Mouse (Mus musculus): ENCODE results near the gene Ptpn14. TPM values are rescaled to one million over a fixed set of nuclear protein-coding genes. Genes with fewer than 3 reads are reported as not detected.

Ptpn14 gene
- total and polyA plus RNA-seq, 2 experiments from 2014 or later: 4.2 to 23.5 TPM

DNA sequence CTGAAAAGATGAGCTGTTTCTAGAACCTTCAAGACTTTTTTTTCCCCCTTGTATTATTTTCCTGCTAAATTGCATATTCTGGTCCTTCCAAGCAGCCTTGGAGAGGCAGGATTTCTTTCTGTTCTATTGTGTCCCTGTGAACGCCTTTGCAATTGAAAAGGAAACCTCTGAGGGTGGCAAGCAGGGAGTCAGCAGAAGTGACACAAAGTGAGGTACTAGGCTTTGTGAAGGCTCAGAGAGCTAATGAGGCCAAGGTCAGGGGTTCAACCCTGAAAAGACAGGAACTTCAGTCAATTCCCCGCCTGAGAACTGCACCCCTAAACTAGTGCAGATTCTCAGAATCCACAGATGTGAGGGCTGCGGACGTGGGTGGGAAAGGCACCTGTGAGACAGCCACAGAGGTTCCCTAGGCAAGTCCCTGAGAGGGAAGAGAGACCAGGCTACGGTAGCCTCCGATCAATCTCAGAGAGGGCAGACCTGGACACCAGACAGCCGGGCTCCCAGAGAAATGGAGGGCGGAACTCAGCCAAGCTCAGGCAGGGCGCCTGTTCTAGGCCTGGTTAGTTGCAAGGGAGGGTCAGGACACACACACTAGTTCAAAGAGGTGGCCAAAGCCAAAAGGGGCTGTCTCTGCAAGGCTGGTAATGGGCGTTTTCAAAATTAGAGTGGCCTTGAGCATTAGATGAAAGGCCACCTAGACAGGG is 188.5 kb downstream of the Ptpn14 start:
- Histone ChIP-seq H3K27me3 (ENCODE audit: control insufficient read depth, insufficient read depth, low read length) (no peaks in the 10 kb centered on the region), H3K27ac (ENCODE audit: low read depth) (peak overlapping the region; percentile 78), H3K9ac (replicated peaks; ENCODE audit: low read depth, low read length) (peak overlapping the region; percentile 40; the same call in 1 of the 2 replicates), H3K4me2 (ENCODE audit: low read depth, low read length) (no peak overlapping the region), H3K4me3 (ENCODE audit: low read depth, low read length) (no peak overlapping the region), H3K9me3 (replicated peaks; ENCODE audit: control insufficient read depth, low read length) (no peaks in the 10 kb centered on the region), H3K4me1 (ENCODE audit: control insufficient read depth, insufficient read depth) (peaks cover 47% of the 10 kb centered on the region), H3K36me3 (replicated peaks; ENCODE audit: control insufficient read depth, insufficient read depth, low read length) (no peaks in the 10 kb centered on the region)
- ATAC-seq (ENCODE audit: insufficient read depth, low read depth) (no peak), DNase-seq (ENCODE audit: low spot score) (no peak)
- TF ChIP-seq EP300 (IDR thresholded peaks at IDR 0.05; ENCODE audit: low read depth) (no peak), CTCF (IDR thresholded peaks at IDR 0.05; ENCODE audit: low read depth) (no peak)
- WGBS: 51% methylated on average over 10 of the region's 10 CpGs

DNA sequence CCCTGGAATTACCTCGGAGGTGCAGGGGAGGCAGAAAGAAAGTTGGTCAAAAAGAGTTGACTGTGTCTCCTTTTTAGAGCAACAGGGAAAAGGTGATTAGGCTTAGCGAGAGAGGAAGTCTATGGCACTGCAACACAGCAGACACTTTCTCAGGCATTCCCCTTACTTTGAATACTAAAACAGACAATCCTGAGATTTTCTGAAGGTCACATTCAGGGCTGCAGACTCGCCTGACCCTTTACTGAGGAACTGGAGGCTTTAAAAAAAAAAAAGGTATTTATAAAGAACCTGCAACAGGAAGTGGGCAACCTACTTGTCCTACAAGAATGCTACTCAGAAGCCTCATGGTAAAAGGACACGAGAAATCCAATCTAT is 189.0 kb downstream of the Ptpn14 start:
- ATAC-seq (ENCODE audit: insufficient read depth, low read depth) (no peak), DNase-seq (ENCODE audit: low spot score) (no peak)
- Histone ChIP-seq H3K9me3 (replicated peaks; ENCODE audit: control insufficient read depth, low read length) (no peaks in the 10 kb centered on the region), H3K36me3 (replicated peaks; ENCODE audit: control insufficient read depth, insufficient read depth, low read length) (no peaks in the 10 kb centered on the region), H3K27me3 (ENCODE audit: control insufficient read depth, insufficient read depth, low read length) (no peaks in the 10 kb centered on the region), H3K9ac (replicated peaks; ENCODE audit: low read depth, low read length) (no peak overlapping the region), H3K27ac (ENCODE audit: low read depth) (peak overlapping the region; percentile 78), H3K4me3 (ENCODE audit: low read depth, low read length) (no peak overlapping the region), H3K4me1 (ENCODE audit: control insufficient read depth, insufficient read depth) (peaks cover 42% of the 10 kb centered on the region), H3K4me2 (ENCODE audit: low read depth, low read length) (peak overlapping the region; percentile 12; the same call in 1 of the 2 replicates)
- TF ChIP-seq EP300 (IDR thresholded peaks at IDR 0.05; ENCODE audit: low read depth): no peak
- 36% methylated on average over 4 of the region's 4 CpGs for WGBS

DNA sequence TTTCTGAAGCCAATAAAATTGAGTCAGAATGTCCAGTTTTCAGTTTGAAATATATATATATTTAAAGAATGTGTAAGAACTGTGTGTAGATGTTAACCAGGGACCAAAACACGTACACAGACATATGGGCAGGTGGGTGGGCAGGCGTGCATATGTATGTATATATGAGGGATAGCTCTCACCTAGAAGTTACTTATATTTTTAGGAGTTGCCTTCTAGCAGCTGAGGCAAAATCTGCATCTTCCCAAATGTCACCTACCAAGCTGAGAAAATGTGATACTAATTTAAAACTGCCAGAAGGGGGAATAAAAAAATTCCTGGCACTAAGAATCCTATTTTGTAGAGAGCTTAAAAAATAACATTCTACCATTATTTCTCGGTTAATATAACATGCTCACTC is 191.7 kb downstream of the Ptpn14 start:
- Histone ChIP-seq H3K27me3 (ENCODE audit: control insufficient read depth, insufficient read depth, low read length) (no peaks in the 10 kb centered on the region), H3K36me3 (replicated peaks; ENCODE audit: control insufficient read depth, insufficient read depth, low read length) (no peaks in the 10 kb centered on the region), H3K4me3 (ENCODE audit: low read depth, low read length) (no peak overlapping the region), H3K4me2 (ENCODE audit: low read depth, low read length) (peak overlapping the region; percentile 91; the same call in 1 of the 2 replicates), H3K27ac (ENCODE audit: low read depth) (no peak overlapping the region), H3K9ac (replicated peaks; ENCODE audit: low read depth, low read length) (0 out of 2 replicates have a peak overlapping the region, but pooled peaks have one; percentile 32), H3K9me3 (replicated peaks; ENCODE audit: control insufficient read depth, low read length) (no peaks in the 10 kb centered on the region), H3K4me1 (ENCODE audit: control insufficient read depth, insufficient read depth) (peaks cover 34% of the 10 kb centered on the region)
- ATAC-seq (ENCODE audit: insufficient read depth, low read depth): no peak
- TF ChIP-seq EP300 (IDR thresholded peaks at IDR 0.05; ENCODE audit: low read depth) (no peak), CTCF (IDR thresholded peaks at IDR 0.05; ENCODE audit: low read depth) (no peak)
- DNase-seq (ENCODE audit: low spot score): no peak
- 71% methylated on average over 3 of the region's 3 CpGs for WGBS

DNA sequence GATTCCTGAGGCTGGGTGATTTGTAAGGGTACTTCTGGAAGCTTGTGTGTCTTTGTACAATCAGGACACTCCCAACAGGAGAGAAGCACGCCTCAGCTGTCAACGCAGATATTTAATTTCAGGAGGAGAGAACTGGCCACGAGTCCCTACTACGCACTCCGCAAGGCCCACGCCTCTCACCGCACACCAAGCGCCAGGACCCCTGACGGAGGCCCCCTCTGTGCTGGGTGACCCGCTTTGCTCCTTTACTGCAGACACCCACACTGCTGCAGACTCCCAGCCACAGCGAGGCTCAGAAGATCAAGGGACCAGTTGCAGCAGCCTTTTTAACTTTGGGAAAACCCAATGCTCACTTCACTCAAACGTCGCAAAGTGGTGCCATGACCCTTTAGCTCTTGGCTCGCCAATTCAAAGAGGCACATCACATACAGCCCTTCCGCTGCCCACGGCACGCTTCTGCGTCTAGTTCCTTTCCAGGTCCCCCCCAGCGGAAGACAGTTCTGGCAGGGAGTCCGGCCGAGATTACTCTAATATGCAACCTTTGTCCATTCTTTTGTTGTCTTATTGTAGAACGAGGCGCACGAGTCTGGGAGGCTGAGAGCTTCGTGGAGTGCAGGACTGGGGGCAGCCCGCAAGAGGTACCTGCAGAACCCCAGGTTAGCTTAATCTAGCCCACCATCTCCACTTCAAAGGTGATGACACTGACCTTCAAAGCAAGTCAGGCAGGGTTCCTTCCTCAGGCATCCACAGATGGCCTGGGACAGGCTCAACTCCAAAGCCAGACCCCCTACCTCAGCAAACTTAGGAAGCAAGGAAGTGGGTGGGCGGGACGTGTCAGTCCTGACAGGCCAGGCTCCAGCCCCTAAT is 192.9 kb downstream of the Ptpn14 start:
- Histone ChIP-seq H3K4me3 (ENCODE audit: low read depth, low read length) (peak overlapping the region; percentile 81), H3K4me2 (ENCODE audit: low read depth, low read length) (peak overlapping the region; percentile 91), H3K4me1 (ENCODE audit: control insufficient read depth, insufficient read depth) (peaks cover 34% of the 10 kb centered on the region), H3K9ac (replicated peaks; ENCODE audit: low read depth, low read length) (peak overlapping the region; percentile 81), H3K36me3 (replicated peaks; ENCODE audit: control insufficient read depth, insufficient read depth, low read length) (no peaks in the 10 kb centered on the region), H3K27ac (ENCODE audit: low read depth) (peak overlapping the region; percentile 90), H3K27me3 (ENCODE audit: control insufficient read depth, insufficient read depth, low read length) (no peaks in the 10 kb centered on the region), H3K9me3 (replicated peaks; ENCODE audit: control insufficient read depth, low read length) (no peaks in the 10 kb centered on the region)
- WGBS: 15% methylated on average over 28 of the region's 28 CpGs
- ATAC-seq (ENCODE audit: insufficient read depth, low read depth) (no peak), DNase-seq (ENCODE audit: low spot score) (no peak)
- no peak for TF ChIP-seq EP300 (IDR thresholded peaks at IDR 0.05; ENCODE audit: low read depth)

DNA sequence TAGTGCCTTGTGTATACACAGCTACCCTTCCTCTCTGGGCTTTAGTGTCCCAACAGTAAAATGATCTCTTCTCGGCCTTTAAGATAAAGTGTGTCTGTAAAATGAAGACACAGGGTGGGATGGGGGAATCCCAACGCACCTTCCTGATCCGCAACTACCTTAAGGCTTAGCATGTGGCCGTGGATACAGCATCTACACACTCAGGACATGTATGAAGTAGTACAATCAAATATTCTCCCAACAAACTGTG is 193.4 kb downstream of the Ptpn14 start:
- H3K9ac ChIP-seq (replicated peaks; ENCODE audit: low read depth, low read length): peak overlapping the region; percentile 81
- H3K27me3 ChIP-seq (ENCODE audit: control insufficient read depth, insufficient read depth, low read length): no peaks in the 10 kb centered on the region
- TF ChIP-seq EP300 (IDR thresholded peaks at IDR 0.05; ENCODE audit: low read depth): no peak
- TF ChIP-seq CTCF (IDR thresholded peaks at IDR 0.05; ENCODE audit: low read depth): no peak
- no peak for ATAC-seq (ENCODE audit: insufficient read depth, low read depth)
- peak overlapping the region; percentile 90 for H3K27ac ChIP-seq (ENCODE audit: low read depth)
- WGBS: 0% methylated on average over 4 of the region's 4 CpGs
- no peaks in the 10 kb centered on the region for H3K36me3 ChIP-seq (replicated peaks; ENCODE audit: control insufficient read depth, insufficient read depth, low read length)
- no peak for DNase-seq (ENCODE audit: low spot score)
- H3K4me1 ChIP-seq (ENCODE audit: control insufficient read depth, insufficient read depth): peaks cover 30% of the 10 kb centered on the region
- peak overlapping the region; percentile 81 for H3K4me3 ChIP-seq (ENCODE audit: low read depth, low read length)
- H3K4me2 ChIP-seq (ENCODE audit: low read depth, low read length): peak overlapping the region; percentile 91
- no peaks in the 10 kb centered on the region for H3K9me3 ChIP-seq (replicated peaks; ENCODE audit: control insufficient read depth, low read length)
